Mouse (Mus musculus) thymus, postnatal 4 days (tissue): Measurements from ENCODE around the gene Tatdn2.
A peak's percentile ranks its signal among the peaks of the same experiment; 100 is the strongest.
"Not testable (repeated sequence)": the region's sequence is repeated elsewhere in the genome, so short reads cannot be mapped to it uniquely, and the experiment has no call there.

Source experiments
- DNase-seq: peaks from one replicate; pipeline ENCODE4 v3.0.0; 2021

The Tatdn2 gene

DNA sequence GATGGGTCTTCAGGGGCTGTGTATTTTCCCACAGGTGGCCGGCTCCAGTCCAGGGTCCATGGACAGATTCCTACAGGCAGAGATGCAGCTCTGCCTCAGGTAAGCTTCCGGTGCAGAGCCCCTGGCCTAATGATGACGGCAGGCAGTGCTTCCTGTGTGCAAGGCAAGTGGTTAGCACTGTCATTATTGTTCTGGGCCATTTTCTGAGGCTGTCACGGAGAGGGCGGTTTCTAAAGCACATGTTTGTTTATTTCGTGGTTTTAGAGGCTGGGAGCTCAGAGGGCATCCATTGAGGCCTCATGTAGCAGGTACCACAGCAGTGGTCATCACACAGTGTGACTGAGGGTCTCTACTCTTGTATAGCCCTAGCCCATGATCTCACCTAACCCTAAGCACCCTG, 23.9 kb upstream of the Tatdn2 start:
- no peak for DNase-seq

DNA sequence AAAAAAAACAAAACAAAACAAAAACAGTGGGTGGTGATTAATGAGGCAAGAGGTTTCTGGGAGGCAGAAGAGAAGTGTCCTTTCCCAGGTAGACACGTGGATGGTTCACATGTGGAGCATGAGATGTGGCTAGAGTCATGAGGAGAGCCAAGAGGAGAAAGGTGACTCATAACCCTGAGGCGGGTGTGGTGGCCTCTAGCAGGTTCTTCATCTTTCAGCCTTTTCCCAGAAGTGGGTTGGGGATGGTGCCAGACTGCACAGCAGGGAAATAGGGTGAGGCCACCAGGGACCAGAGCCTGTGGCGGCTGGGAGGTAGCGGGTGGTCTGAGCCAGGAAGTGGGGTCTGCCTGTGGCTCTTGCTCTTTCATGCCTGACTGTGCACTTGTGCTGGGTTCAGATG, 21.6 kb upstream of the Tatdn2 start:
- DNase-seq: no peak

DNA sequence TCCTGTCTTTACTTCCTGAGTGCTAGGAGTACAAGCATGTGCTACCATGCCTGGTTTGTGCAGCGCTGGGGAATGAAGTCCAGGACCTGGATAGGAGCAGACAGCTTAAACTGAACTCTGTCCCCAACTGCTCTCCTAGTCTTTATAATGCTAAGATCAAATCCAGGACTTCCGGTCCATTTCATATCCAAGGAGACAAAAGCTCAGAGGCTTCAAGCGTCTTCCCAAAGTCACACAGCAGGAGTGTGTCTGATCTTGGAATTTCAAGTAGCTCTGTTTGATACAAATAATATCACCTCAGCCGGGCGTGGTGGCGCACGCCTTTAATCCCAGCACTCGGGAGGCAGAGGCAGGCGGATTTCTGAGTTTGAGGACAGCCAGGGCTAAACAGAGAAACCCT, 20.9 kb upstream of the Tatdn2 start:
- no peak for DNase-seq

DNA sequence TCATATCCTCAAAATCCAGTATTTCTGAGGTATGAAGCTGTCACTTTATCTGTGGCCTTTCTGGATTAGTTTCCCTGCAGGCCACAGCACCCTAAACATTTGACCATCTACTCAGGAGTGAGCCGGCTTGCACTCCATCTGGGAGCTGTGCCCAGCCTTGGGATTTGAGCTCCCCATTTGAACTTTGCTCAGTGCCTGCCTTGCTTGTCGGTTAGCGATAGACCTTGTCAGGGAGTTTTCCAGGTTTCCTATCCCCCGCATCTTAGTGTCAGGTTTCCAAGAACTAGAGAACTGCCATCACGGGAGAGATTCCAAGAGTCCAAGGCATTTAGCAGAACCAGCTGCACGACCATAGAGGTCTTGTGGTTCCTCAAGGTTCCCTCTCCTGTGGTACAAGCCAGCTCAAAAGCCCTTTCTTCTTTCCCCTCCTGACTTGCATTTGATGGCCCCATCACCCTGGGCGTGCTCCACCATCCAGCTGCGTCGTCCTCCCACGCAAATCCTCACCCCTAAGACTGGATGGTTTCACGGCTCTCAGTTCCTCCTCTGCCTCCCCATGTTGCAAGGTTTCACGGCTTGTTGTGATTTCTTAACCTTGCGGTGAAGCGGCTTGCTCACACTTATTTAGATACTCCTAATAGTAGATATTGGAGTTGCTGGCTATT, 19.6 kb upstream of the Tatdn2 start:
- DNase-seq: no peak

DNA sequence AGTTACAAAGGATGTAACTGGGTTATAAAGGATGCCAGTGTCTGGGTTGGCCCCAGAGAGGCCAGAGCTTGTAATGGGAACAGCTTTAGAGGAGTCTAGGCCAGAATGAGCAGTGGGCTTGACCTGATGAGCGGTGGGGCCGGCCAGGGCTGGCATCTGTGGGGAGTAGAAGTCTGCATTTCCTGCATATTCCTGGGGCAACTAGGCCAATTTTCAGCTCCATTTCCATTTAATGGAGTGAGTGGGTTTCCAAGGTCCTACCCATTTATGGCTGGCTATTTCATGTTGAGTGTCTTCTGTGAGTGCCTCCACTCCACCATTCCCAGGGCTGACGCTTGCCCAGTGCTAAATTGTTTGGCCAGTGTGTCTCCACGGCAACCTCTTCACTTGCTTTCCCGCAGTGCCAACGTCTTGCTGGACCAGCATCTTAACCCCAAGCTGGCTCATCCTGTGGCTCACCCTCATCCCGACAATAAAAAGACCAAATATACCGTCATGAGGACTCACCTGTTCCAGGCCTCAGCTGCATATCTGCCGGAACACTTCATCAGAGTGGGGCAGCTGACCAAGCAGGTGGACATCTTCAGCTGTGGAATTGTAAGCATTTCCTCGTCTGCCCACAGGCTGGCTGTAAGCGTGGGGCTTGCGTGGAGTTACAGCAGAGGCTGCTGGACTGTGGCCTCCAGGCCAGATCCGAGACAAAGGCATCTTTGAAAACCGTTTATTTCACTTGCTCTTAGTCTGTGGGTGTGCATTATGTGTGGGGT, 18.4 kb upstream of the Tatdn2 start:
- DNase-seq: no peak

DNA sequence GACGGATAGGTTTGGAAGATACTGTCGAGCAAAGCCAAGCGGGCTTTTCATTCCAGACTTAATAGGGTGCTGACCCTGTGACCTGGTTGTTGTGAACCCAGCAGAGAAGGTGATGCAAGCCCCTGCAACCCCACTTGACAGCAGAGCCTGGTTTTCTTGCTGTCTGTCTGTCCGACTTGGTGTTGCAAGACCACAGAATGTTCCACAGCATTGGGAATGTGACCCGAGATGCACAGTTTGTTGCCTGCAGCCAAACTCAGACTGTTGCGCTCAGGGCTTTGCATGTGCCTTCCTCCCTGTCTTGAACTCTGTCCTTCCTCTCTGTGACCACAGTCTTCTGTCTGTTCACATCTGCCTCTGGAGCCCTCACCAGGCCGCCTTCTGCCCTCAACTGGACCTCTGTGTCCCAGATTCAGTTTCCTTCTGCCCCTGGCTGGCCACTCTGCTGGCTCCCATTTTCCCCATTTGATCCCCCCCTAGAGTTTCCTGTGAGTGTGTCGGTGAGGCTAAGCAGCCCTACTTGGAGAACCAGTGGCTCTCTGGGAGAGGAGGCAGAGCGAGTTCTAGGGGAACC, 16.8 kb upstream of the Tatdn2 start:
- DNase-seq: no peak

DNA sequence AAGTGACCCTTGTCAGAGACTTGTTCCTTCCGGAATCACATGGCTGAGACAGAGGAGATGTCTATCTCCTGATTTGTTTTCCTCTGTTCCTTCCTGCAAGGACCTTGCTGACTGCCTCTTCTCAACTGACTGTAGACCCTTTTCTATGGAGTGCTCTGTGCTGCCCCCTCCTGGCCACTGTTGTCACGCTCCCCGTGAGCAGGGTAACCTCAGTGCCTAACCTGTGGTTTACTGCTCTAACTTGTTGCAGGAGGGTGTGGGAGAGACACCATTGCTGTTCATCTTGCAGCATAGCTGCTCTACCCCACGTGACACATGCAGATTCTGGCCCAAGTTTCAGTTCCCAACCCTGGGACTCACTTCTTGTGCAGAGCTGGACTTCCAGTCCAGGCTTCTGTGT, 15.6 kb upstream of the Tatdn2 start:
- DNase-seq: peak; percentile 98

DNA sequence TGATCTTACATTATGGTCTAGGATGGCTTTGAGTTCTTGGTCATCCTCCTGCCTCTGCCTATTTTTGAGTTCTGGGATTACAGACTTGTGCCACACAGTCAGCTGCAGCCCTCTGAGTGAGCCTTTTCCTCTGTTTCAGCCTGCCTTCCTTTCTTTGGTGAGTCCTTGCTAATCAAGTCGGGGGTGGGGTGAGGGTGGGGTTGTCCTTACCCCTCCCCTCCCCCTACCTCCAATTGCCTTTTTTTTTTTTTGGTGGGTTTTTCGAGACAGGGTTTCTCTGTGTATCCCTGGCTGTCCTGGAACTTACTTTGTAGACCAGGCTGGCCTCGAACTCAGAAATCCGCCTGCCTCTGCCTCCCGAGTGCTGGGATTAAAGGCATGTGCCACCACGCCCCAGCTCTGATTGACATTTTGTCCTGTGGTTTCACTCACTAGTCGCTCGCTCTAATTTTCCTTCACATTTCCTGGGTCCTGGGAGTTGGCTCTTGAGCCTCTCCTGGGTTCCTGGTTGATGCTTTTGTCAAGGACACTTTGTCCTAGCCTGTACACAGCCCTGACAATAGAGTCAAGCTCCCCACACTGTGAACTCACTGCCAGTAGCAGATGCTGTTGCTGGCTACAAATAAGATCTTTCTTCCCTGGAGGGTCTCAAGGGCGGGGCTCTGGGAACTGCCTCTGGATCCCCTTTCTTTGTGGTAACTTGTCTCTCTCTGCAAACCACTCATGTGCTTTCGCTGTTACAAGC, 13.6 kb upstream of the Tatdn2 start:
- no peak for DNase-seq

DNA sequence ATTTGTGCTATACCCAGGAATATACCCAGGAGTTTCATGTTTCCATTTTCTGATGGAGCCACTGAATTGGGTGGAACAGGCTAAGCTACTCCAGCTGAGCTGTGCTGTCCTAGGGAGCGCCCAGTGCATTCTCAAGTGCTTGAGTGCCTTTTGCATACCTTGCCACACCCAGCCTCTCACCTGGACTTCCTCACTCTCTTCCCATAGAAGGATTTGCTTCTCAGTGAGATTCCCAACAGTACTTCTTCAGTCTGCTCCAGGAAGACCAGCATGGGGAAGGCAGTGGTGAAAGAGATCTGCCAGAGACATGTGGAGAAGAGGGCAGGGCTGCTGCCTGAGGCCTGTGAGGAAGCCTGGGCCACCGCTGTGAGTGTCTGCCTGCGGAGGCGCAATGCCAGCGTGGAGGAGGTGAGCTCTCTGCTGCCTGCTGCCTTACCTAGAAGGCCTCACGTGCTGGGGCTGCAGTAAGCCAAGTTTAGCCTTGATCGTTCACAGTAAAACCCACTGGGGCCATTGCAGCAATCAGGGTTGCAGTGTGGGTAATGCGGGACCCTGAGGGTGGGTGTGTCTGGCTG, 10.2 kb upstream of the Tatdn2 start:
- peak; percentile 30 for DNase-seq

DNA sequence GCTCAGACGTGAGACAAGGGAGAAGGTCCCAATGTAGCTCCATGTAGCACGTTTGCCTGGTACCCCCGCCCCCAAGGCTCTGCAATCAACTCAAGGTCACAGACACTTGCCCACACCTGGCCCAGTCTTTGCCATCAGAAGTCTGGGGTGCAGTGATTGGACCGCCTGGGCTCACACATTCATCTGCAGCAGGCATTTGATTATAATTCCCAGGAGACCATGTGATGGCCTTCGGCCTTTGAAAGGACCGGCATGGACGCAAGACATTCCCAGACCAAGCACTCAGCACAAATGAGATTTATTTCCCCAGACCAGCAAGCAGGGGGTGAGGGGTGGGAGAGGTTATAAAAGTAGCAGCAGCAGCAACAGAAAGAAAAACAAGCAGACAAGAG, 6.8 kb upstream of the Tatdn2 start:
- no peak for DNase-seq

DNA sequence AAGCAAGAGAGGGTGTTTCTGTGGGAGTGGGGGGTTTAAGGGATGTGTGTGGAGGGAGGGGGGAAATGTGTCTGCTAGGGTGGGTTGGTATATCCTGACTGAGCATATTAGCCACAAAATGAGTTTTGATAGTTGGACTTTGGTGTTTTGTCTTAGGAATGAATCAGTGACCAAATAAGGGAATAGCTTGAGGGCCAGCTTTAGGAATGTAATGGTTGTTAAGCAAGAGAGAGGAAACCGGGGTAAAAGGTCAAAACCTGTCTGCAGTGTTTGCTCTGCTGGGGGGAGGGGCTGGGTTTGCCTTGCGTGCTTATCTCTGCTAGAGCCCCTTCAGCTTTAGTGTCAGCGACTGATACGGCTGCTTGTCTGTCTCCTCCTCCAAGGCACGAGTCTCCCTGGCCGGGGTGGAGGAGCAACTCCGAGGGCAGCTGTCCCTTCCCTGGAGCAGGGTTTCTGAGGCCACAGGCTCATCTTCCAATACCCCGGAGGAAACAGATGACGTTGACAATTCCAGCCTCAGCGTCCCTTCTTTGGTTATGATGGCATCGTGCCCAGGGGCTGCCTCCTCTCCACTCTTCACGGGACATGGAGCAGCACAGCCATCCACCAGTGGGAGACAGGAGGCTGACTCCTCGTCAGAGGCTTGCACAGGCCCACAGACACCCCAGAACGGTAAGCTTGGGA, 6.3 kb upstream of the Tatdn2 start:
- DNase-seq: peak; percentile 57

DNA sequence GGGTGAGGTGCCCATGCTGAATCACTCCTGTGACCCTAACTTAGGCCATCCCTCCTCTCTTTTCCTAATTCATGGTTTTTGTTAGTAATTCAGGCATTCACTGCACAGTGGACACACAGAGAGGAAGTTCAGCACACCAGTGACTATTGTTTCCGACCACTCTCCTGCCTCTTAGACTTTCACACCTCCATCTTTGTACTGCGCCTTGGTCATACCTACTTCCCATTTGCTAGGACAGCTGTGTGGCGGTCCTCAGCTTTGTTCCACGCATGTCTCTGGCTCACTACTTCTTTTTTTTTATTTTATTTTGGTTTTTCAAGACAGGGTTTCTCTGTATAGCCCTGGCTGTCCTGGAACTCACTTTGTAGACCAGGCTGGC, 5.8 kb upstream of the Tatdn2 start:
- no peak for DNase-seq

DNA sequence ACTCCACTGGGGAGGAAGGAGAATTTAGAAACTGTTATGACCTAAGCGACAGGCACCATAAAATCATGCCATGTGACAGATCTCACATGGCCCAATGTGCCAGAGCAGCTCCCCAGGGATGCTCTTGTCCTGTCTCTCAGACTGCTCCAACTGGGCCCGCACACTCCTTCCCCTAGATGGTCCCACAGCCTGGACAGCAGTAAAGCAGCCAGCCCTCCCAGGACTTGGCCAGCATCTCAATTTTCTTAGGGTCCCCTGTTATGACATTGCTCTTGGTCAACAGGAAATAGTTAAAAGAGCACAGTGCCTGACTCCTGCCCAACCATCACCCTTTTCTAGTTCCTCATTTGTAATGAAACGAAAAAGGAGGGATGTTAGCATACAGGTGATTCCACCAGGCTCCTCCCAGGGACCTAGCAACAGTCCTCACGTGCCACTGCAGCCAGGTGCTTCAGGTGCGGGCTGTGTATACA, 4.2 kb upstream of the Tatdn2 start:
- no peak for DNase-seq

DNA sequence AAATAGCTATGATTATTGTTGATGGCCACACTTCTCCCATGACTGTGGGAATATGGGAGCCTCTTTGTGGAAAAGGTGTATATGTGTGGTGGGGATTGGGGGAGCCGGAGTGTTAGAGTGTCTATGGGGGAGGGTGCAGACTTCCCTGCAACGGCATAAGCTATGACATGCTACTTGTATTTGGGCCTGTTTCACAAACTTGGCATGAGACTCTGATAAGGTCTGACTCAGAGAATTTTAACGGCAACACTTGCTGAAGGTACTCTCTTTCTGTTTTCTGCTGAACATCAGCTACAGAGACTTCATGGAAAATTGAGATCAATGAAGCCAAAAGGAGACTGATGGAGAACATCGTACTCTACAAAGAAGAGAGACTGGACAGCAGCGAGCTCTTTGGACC, 3.5 kb upstream of the Tatdn2 start:
- no peak for DNase-seq

DNA sequence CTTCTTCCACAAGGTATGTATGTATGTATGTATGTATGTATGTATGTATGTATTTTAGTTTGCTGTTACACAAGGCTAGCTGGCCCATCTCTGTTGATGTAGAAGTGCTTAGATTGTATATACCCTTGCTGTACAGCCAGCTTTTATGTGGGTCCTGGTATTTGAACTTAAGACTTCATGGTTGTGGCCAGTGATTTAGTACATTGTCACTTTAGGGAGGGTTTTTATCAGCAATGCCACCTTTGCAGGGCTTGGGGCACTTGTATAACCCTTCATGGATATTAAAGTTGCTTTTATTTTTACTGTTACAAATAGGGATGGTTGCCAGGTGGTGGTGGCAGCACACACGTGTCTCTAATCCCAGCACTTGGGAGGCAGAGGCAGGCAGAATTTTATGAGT, 1.6 kb upstream of the Tatdn2 start:
- no peak for DNase-seq

DNA sequence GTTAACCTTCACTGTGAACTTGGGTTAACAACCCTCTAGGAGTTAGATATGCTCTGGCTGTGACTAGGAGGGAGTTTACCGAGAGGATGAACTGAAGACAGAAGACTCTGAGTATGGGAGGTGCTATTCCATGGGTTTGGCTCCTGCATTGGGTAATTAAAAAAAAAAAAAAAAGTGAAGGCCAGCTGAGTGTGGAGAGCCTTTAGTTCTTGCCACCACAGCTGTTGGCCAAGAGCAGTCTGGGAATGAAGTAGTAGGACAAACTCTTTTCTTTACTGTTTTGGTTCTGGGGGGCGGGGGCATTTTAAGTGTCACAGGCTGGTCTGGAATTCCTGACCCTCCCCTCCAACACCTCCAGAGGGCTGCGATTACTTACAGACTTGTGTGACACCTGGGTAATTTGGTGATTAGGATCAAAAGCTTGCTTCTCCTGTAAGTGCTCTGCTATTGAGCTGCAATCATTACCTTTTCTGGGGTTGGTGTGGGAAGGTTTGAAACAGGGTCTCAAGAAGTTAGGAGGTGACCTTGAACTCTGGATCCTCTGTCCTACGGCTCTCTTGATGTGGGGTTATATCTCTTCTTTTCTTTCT, 989 bp upstream of the Tatdn2 start:
- no peak for DNase-seq

DNA sequence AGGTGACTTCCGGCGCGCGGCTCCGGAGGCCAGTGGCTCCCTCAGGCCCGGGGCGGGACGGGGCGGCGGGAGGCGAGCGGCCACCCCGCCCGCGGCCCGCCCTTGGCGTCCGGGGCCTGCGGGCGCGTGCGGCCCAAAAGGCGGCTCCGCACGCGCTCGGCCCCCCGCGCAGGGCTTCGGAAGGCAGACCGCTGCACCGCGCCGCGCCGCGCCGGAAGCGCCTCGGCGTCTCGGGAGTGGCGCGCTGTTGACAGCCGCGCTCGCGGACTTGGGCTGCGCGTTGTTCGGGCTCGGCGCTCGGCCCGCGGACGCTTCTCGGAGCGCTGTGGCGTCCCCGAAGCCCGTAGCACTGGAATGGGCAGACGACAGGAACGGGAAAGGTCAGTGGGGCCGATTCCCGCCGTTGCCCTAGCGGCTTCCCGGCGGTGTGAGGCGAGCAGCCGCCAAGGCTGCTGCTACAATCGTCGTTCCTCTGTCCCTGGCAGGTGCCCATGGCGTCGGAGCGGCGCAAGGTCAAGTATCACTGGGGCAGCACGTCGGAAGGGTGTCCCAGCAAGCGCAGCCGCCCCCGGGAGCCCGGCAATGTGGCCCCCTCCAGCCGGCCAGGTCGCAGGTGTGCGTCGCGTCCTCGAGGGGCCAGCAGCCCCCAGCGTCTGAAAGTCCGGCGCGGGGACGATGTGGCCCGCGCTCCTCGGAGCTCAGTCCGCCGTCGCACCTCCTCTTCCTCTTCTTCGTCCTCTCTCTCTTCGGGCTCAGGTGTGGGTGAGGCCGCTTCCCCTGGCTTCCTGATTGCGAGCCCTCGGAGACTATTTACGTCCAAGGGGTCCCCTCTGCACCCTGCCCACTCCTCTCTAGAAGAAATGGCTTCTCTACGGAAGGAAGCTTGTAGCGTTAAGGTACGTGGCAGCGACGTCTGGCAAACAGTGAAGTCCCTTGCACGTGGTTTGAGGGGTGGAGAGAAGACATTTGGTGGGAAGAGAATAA, 664 bp downstream of the Tatdn2 start:
- DNase-seq: peak; percentile 64

DNA sequence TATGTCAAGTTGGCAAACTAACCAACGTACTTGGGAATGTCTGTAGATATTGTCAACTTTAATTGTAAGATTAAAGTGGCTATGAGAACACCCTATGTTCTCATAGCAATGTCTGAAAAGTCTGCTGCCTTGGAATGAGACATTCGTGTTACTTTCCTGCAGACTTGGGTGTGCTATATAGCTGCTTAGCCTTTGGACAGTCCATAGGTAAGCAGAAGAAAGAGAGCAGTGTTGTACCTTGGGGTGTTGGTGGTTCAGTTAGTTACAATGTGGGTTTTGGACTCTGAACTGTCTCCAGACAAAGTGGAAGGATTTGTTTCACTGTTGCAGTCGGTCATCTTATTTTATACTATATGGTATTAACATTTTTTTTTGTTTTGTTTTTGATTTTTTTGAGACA, 15.9 kb downstream of the Tatdn2 start:
- no peak for DNase-seq

DNA sequence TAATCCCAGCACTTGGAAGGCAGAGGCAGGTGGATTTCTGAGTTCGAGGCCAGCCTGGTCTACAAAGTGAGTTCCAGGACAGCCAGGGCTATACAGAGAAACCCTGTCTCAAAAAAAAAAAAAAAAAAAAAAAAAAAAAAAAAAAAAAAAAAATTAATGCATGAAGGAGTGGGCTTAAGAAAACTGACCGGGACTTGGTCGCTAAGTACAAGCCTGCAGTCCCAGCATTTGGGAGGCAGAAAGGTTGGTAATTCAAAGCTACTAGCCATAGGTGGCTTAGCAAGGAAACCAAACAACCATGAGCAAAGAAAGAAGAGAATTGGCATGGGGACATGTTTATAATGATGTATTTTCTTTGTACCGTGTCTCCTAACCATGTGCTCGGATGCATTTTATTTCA, 16.5 kb downstream of the Tatdn2 start:
- not testable (repeated sequence) for DNase-seq

DNA sequence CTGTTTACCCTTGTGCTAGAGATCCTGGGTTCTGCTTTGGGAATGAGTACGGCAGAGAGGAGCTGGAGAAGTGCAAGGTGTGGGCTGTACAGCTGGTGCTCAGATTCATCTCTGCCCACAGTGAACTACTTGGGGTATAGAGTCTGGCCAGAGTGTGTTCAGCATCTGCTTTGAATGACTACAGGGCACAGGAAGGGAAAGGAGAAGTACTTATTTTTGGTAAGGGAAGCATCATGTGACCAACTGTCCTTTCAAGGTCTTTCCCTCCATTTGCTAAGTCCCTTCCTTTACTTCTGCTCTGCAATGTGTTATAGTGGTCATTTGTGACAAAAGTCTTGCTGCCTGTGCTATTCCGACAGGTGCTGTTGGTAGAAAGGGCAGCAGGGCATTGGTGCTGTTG, 17.4 kb downstream of the Tatdn2 start:
- no peak for DNase-seq

DNA sequence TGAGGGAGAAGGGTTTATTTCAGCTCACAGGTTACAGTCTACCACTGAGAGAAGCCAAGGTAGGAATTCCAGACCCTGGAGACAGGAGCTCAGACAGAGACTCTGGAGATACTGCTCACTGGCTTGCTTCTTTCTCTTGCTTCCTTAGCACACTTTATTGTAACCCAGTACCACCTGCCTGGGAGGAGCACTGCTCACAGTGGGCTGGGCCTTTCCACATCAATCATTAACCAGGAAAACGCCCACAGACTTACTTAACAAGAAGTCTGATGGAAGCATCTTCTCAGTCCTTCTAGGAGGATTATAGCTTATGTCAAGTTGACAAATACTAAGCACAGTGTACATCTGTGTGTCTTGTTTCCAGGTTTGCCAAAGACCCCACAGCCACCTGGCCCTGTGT, 17.9 kb downstream of the Tatdn2 start:
- no peak for DNase-seq
